Mouse (Mus musculus) CH12.LX (cell line): Measurements from ENCODE around the gene Pln.

Experiments used
- CTCF ChIP-seq, 2 experiments: IDR thresholded peaks in 1 of 2; conservative IDR thresholded peaks in 1 of 2; 2 replicates each; pipeline ENCODE4 v1.5.1; 2011 to 2012; ENCODE audit warnings: low read depth in 2 of 2, low read length in 2 of 2, improper control_type of control experiment in 1 of 2, inconsistent platforms in 1 of 2, mild to moderate bottlenecking in 1 of 2, moderate library complexity in 1 of 2
- EP300 ChIP-seq: IDR thresholded peaks from 2 replicates; pipeline ENCODE4 v1.6.1; 2011; ENCODE audit warnings: low read length, improper control_type of control experiment
- MEF2A ChIP-seq: IDR thresholded peaks from 2 replicates; pipeline ENCODE4 v1.6.1; 2014; ENCODE audit warnings: low read depth, mild to moderate bottlenecking, inconsistent platforms, low read length, improper control_type of control experiment, borderline replicate concordance
- POLR2A ChIP-seq: IDR thresholded peaks from 2 replicates; pipeline ENCODE4 v1.6.1; 2011; ENCODE audit warnings: low read depth, mild to moderate bottlenecking, improper control_type of control experiment, low read length
- RAD21 ChIP-seq: IDR thresholded peaks from 2 replicates; pipeline ENCODE4 v1.6.1; 2011; ENCODE audit warnings: low read depth, mild to moderate bottlenecking, low read length, improper control_type of control experiment, moderate library complexity
- ZC3H11A ChIP-seq: IDR thresholded peaks from 2 replicates; pipeline ENCODE4 v1.6.1; 2012; ENCODE audit warnings: low read depth, mild to moderate bottlenecking, inconsistent platforms, low read length, improper control_type of control experiment

DNA sequence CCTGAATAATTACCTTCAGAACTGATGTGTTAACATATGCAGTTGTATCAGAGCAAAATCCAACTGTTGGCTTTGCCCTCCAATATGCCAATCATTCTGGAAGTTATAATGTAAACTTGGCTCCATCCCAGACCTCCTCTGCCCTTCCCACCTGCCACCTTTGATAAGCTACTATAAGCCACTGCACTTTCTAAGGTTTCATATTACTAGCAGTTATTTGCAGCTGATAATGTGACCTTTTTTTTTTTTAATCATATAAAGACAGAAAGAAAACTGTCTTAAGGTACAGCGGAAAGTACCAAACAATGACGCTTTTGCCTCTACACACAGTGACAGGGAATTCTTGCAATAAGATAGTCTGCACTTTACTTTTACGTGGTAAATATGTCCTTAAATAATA lies 1.5 kb upstream of the Pln start:
- TF ChIP-seq EP300 (no peak), ZC3H11A (no peak), POLR2A (no peak), RAD21 (no peak), CTCF (conservative IDR thresholded peaks at IDR 0.05 in 1 of 2, IDR thresholded peaks at IDR 0.05 in 1 of 2; ENCODE audit: low read depth in 2 of 2, low read length in 2 of 2) (no peak), MEF2A (no peak)
